Mouse (Mus musculus): Measurements from ENCODE around the gene Runx3. TPM values are rescaled to one million over a fixed set of nuclear protein-coding genes. Genes with fewer than 3 reads are reported as not detected.
A peak's percentile ranks its signal among the peaks of the same experiment; 100 is the strongest.

The Runx3 gene
- polyA plus RNA-seq, 1 experiment = 33.7 TPM

DNA sequence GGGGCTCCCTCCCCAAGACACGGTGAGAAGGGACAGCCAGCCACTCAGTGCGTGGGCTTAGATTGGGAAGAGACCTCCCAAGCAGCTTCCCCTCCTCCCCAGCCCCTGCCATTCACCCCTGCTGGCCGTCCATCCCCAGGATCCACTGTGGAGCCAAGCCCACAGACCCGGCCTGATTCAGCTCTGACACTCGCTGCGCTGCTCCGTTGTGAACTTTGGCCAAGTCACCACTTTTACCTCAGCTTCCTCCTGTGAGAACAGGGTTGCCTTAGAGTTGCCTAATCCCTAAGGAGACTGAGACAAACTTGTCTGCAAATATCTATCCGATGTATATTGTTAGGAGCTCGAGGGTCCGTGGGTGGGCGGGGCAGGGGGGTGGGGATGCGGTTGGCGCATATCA lies 21.3 kb downstream of the Runx3 start:
- 21% methylated on average over 13 of the region's 13 CpGs for WGBS
- no peaks in the 10 kb centered on the region; the same call in 1 of the 2 replicates for H3K4me1 ChIP-seq (ENCODE audit: control insufficient read depth, insufficient read depth, insufficient read length)
- TF ChIP-seq CTCF (IDR thresholded peaks at IDR 0.05; ENCODE audit: extremely low read depth, insufficient read depth, insufficient read length, insufficient replicate concordance) (no peak), POLR2A (IDR thresholded peaks at IDR 0.05; ENCODE audit: low read depth, low read length) (no peak)
- no peak for DNase-seq (ENCODE audit: low read depth in 1 of 2, low spot score in 2 of 2)
- H3K27me3 ChIP-seq (ENCODE audit: control insufficient read depth, insufficient read depth, low read length) = peaks cover 3% of the 10 kb centered on the region; the same call in 1 of the 2 replicates
- no peak overlapping the region for H3K4me3 ChIP-seq (ENCODE audit: extremely low read depth, insufficient read depth, insufficient read length)
- H3K36me3 ChIP-seq (ENCODE audit: control insufficient read depth, insufficient read depth, low read length) = no peaks in the 10 kb centered on the region
- no peak overlapping the region for H3K27ac ChIP-seq (ENCODE audit: insufficient read depth, low read length)

DNA sequence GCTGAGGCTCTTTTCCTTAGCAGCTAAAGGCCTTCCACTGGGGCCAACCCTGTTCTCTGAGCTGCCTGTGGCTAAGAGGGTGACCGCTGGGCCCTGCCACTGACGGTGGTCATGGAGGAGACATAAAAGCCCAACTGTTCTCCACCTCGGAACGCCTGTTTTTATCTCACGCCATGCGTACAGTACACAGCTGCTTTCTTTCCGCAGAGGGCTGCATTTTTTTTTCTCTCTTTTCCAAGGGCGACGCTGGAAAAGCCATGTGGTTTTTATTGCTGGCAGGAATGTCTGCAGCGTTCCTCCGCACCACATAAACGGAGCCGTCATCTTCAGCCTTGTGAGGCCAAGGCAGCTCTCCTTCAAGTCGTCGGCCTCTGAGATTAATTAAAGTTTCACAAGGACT lies 26.3 kb downstream of the Runx3 start:
- no peak for TF ChIP-seq CTCF (IDR thresholded peaks at IDR 0.05; ENCODE audit: extremely low read depth, insufficient read depth, insufficient read length, insufficient replicate concordance)
- TF ChIP-seq POLR2A (IDR thresholded peaks at IDR 0.05; ENCODE audit: low read depth, low read length) = no peak
- 89% methylated on average over 15 of the region's 15 CpGs for WGBS
- H3K36me3 ChIP-seq (ENCODE audit: control insufficient read depth, insufficient read depth, low read length) = no peaks in the 10 kb centered on the region
- peaks cover under 1% of the 10 kb centered on the region; the same call in 1 of the 2 replicates for H3K4me1 ChIP-seq (ENCODE audit: control insufficient read depth, insufficient read depth, insufficient read length)
- DNase-seq (ENCODE audit: low read depth in 1 of 2, low spot score in 2 of 2) = no peak
- no peak overlapping the region for H3K27ac ChIP-seq (ENCODE audit: insufficient read depth, low read length)
- H3K27me3 ChIP-seq (ENCODE audit: control insufficient read depth, insufficient read depth, low read length) = peaks cover 3% of the 10 kb centered on the region; the same call in 1 of the 2 replicates
- no peak overlapping the region for H3K4me3 ChIP-seq (ENCODE audit: extremely low read depth, insufficient read depth, insufficient read length)

DNA sequence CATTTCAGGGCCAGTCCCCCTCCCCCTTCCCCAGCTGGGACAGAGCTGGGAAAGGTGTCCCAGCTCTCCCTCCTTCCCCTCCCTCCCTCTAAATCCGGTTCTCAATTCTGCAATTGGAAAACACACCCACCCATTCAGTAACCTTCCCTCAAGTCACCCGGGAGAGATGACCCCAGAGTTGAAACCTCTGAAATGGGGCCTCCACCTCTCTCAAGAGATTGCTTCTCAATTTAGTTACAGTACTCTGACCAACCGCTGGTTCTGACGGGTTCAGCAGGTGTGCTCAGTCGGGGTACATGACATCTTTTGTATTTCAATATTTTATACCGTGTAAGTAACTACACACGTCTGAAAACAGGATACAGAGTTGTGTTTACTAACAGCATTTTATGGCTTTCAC lies 28.2 kb downstream of the Runx3 start:
- DNase-seq (ENCODE audit: low read depth in 1 of 2, low spot score in 2 of 2) = no peak
- H3K27ac ChIP-seq (ENCODE audit: insufficient read depth, low read length) = no peak overlapping the region
- no peak overlapping the region for H3K4me3 ChIP-seq (ENCODE audit: extremely low read depth, insufficient read depth, insufficient read length)
- H3K36me3 ChIP-seq (ENCODE audit: control insufficient read depth, insufficient read depth, low read length) = no peaks in the 10 kb centered on the region
- WGBS = 32% methylated on average over 7 of the region's 7 CpGs
- peaks cover 2% of the 10 kb centered on the region; the same call in 1 of the 2 replicates for H3K27me3 ChIP-seq (ENCODE audit: control insufficient read depth, insufficient read depth, low read length)
- TF ChIP-seq CTCF (IDR thresholded peaks at IDR 0.05; ENCODE audit: extremely low read depth, insufficient read depth, insufficient read length, insufficient replicate concordance) (no peak), POLR2A (IDR thresholded peaks at IDR 0.05; ENCODE audit: low read depth, low read length) (no peak)
- H3K4me1 ChIP-seq (ENCODE audit: control insufficient read depth, insufficient read depth, insufficient read length) = peaks cover 5% of the 10 kb centered on the region; the same call in 1 of the 2 replicates

DNA sequence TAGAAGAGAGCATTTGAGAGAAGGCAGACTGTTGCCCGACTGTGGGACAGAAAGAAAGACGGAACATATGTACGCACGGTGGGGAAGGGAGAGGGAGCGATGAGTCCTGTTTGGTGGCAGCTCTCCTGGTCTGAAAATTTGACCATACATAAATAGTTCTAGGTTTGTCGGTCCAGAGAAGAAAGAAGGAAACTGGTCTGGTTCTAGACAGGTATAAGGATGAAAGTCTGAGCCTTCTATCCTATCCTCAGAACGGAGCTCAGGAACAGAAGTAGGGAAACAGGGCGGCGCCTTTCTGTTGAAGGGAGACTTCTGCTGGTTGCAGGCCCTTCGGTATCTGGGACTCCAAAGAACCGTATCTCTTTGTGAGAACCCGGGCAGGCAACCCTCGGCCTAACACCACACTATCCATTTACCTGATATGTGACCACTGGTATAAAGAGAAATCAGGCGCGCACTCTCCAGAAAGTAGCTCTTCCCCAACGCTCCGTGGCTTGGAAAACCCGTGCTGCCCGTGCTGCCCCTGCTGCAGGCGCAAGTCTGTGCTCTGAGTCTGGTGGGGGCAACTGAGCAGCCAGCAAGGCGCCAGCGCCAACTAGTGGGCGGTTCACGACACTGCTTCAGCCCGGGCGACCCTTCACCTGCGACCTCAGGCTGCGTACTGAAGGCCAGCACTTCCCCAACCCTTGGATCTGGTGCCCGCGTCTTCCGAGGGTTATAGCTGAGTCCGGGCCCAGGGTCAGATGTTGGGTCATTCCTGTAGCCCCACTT lies 29.8 kb downstream of the Runx3 start:
- no peak overlapping the region for H3K4me3 ChIP-seq (ENCODE audit: extremely low read depth, insufficient read depth, insufficient read length)
- peaks cover 13% of the 10 kb centered on the region; the same call in 1 of the 2 replicates for H3K4me1 ChIP-seq (ENCODE audit: control insufficient read depth, insufficient read depth, insufficient read length)
- peaks cover 2% of the 10 kb centered on the region; the same call in 1 of the 2 replicates for H3K27me3 ChIP-seq (ENCODE audit: control insufficient read depth, insufficient read depth, low read length)
- DNase-seq (ENCODE audit: low read depth in 1 of 2, low spot score in 2 of 2) = peak in 1 of 2 experiments; percentile 87
- H3K36me3 ChIP-seq (ENCODE audit: control insufficient read depth, insufficient read depth, low read length) = peaks cover 1% of the 10 kb centered on the region; the same call in 1 of the 2 replicates
- no peak overlapping the region for H3K27ac ChIP-seq (ENCODE audit: insufficient read depth, low read length)
- TF ChIP-seq CTCF (IDR thresholded peaks at IDR 0.05; ENCODE audit: extremely low read depth, insufficient read depth, insufficient read length, insufficient replicate concordance) (peak; percentile 96), POLR2A (IDR thresholded peaks at IDR 0.05; ENCODE audit: low read depth, low read length) (no peak)
- 24% methylated on average over 32 of the region's 32 CpGs for WGBS

DNA sequence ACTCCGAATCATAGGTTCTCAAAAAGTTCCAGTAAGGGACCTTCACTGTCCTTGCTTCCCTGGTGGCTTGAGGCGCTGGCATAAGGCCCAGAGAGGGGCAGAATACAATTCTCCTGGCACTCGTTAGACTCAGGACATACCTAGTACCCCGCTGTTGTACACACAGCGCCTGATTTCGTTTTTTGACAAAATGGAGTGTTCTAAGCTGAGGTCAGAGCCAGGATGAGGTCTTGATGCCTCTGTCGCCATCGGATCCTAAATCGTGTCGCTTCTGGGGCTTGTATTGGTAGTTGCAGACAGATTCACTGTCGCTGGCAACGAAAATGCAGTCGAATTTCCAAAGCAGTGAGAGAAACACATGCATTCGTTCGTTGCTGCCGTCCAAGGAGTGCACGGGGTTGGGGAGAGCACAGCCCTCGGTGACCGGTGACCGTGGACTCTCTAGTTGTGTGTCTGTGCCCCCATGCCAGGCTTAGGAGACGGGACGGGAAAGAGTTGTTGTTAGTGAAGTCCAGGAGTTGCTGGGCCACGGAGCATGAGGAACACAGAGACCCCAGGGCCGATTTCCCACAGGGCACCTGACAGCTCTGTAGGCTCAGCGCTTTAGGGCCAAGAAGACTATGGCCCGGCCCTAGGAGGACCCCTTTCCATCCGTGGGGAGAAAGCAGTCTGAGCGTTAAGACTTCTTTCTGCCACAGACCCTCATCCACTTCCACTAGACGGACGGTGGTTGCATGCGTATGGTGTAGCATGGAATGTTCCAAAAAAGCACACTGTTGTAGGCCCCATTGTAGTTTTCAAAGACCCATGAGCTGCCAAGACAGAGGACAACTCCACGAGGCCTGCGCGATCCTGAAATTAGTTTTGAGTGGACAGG lies 30.9 kb downstream of the Runx3 start:
- TF ChIP-seq POLR2A (IDR thresholded peaks at IDR 0.05; ENCODE audit: low read depth, low read length) = no peak
- TF ChIP-seq CTCF (IDR thresholded peaks at IDR 0.05; ENCODE audit: extremely low read depth, insufficient read depth, insufficient read length, insufficient replicate concordance) = no peak
- peaks cover 19% of the 10 kb centered on the region; the same call in 1 of the 2 replicates for H3K4me1 ChIP-seq (ENCODE audit: control insufficient read depth, insufficient read depth, insufficient read length)
- peaks cover 2% of the 10 kb centered on the region; the same call in 1 of the 2 replicates for H3K27me3 ChIP-seq (ENCODE audit: control insufficient read depth, insufficient read depth, low read length)
- peak overlapping the region; percentile 50; the same call in 1 of the 2 replicates for H3K27ac ChIP-seq (ENCODE audit: insufficient read depth, low read length)
- 81% methylated on average over 34 of the region's 34 CpGs for WGBS
- H3K36me3 ChIP-seq (ENCODE audit: control insufficient read depth, insufficient read depth, low read length) = peaks cover 6% of the 10 kb centered on the region; the same call in 1 of the 2 replicates
- no peak for DNase-seq (ENCODE audit: low read depth in 1 of 2, low spot score in 2 of 2)
- peak overlapping the region; percentile 59; the same call in 1 of the 2 replicates for H3K4me3 ChIP-seq (ENCODE audit: extremely low read depth, insufficient read depth, insufficient read length)

DNA sequence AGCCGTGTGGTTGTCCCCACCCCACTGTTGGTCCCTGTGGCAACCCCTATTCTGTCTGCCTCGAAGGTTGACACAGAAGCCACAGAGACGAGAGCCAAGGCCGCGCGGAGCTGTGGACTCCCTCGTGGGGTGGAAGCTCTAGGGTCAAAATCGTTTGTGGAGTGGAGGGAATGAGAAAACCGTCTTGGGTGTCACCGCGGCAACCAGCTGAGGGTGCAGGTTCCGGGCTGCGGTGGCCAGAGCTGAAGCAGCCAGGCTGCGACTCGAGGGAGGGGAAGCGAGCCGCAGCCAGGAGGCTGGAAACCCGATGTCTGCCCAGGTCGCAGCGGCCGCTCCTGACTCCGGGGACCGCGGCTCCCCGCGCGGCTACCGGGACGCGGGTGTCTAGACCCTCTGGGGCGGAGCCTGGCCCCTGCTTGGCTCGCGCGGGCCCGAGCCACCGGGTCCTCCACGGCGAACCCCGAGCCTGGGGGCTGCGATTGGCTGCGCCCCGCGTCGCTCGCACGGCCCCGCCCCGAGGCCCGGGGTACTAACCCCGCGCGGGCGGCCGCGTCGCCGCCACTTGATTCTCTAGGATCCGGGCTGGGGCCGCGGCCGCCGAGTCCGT lies 31.6 kb downstream of the Runx3 start:
- WGBS = 3% methylated on average over 51 of the region's 63 CpGs
- H3K4me1 ChIP-seq (ENCODE audit: control insufficient read depth, insufficient read depth, insufficient read length) = peaks cover 25% of the 10 kb centered on the region; the same call in 1 of the 2 replicates
- TF ChIP-seq CTCF (IDR thresholded peaks at IDR 0.05; ENCODE audit: extremely low read depth, insufficient read depth, insufficient read length, insufficient replicate concordance) (no peak), POLR2A (IDR thresholded peaks at IDR 0.05; ENCODE audit: low read depth, low read length) (peak; percentile 16; the same call in 1 of the 2 replicates)
- peak overlapping the region; percentile 50 for H3K27ac ChIP-seq (ENCODE audit: insufficient read depth, low read length)
- peak overlapping the region; percentile 59 for H3K4me3 ChIP-seq (ENCODE audit: extremely low read depth, insufficient read depth, insufficient read length)
- peaks cover 6% of the 10 kb centered on the region; the same call in 1 of the 2 replicates for H3K36me3 ChIP-seq (ENCODE audit: control insufficient read depth, insufficient read depth, low read length)
- peaks cover 2% of the 10 kb centered on the region; the same call in 1 of the 2 replicates for H3K27me3 ChIP-seq (ENCODE audit: control insufficient read depth, insufficient read depth, low read length)
- DNase-seq (ENCODE audit: low read depth in 1 of 2, low spot score in 2 of 2) = peak in 1 of 2 experiments; percentile 75
